Mouse (Mus musculus): ENCODE measurements around the gene Ptpdc1.

DNA sequence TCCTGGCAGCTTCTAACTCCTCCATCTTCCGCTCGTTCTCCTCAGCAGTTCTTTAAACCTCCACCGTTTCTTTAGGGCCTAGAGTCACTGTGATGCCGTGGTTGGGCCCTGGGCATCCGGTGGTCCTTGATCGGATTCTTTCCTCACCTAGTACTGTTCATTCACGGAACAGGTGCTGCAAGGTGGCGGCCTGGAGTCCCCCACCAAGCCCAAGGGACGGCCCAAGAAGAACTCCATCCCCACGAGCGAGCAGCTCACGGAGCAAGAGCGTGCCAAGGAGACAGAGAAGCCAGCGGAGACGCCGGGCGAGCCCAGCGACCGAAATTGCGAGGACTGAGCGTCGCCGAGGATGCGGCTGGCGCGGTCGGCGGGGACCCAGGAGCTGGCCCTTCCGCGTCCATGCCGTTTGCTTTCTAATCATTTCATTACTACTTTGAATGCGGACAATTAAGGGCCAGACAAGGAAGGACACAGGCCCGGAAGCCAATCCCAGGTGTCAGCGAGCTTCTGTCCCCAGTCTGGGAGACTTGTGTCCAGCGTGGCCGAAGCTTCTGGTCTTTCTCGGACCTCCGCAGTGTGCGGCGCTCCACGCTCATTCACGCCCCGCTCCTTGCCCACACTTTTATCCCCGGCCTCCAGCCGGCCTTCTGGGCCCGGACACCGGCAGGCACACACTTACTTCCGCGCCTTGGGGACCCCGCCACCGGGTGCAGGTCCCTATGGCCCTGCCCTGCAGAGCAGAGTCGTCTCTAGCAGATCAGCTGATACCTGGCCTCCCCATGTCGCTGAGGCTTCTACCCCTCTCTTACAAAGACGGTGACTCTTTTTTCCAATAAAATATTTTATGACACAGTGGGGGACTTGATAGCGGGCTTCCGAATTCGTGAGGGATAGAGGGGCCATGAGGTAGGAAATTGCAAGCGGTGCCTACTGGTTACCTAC lies 40.5 kb upstream of the Ptpdc1 start:
- no peak for TF ChIP-seq CTCF (IDR thresholded peaks at IDR 0.05; ENCODE audit: borderline replicate concordance, insufficient read depth, low read length)
- no peak for TF ChIP-seq POLR2A (IDR thresholded peaks at IDR 0.05; ENCODE audit: low read depth, low read length)
